Mouse (Mus musculus) embryonic fibroblast, embryonic 13.5 days (primary cell): ENCODE measurements around the gene Lingo2.

Experiments
- CTCF ChIP-seq: IDR thresholded peaks from 2 replicates; pipeline ENCODE4 v1.5.1; 2011; ENCODE audit warnings: mild to moderate bottlenecking, control low read depth, low read length, moderate library complexity, borderline replicate concordance; ENCODE audit not compliant: insufficient read depth
- POLR2A ChIP-seq: IDR thresholded peaks from 2 replicates; pipeline ENCODE4 v1.6.1; 2011; ENCODE audit warnings: low read depth, mild to moderate bottlenecking, control low read depth, low read length, moderate library complexity

DNA sequence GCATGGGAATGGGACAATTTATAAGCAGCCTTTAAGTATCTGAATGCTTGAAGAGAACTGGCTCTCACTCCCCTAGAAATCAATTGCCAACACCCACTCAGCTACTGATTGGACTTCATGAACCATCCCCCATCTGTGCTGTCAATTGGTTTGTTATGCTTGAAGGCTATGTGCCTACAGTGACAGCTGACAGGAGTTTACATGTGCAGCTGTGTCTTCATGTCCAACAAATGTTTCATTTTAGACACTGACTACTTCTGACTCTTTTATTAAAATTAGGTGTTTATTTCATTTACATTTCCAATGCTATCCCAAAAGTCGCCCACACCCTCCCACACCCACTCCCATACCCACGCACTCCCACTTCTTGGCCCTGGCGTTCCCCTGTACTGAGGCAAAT, 516.3 kb downstream of the Lingo2 start:
- TF ChIP-seq POLR2A, result no peak
- no peak for TF ChIP-seq CTCF
